Mouse (Mus musculus) kidney, embryonic 14.5 days (tissue): ENCODE results near the gene Cdyl. TPM values are rescaled to one million over a fixed set of nuclear protein-coding genes. Genes with fewer than 3 reads are reported as not detected.

ENCODE experiments used
- ATAC-seq: fragments of 200-750 bp; cut with Nextera tagmentation; 2 replicates; pipeline ENCODE4 v1.8.0; 2017; ENCODE audit warnings: moderate number of reproducible peaks, mild to moderate bottlenecking, moderate TSS enrichment, moderate library complexity; ENCODE audit not compliant: low FRiP score, low TSS enrichment
- H3K27ac ChIP-seq: fragments of 300-500 bp; sonication (generic); 2 replicates; pipeline ENCODE4 v1.5.1; 2014; ENCODE audit warnings: low read depth, mild to moderate bottlenecking, low read length, moderate library complexity, mixed read lengths
- H3K27me3 ChIP-seq: fragments of 300-500 bp; sonication (generic); 2 replicates; pipeline ENCODE4 v1.6.1; 2014; ENCODE audit warnings: mild to moderate bottlenecking, low read length; ENCODE audit not compliant: control insufficient read depth, insufficient read depth
- H3K36me3 ChIP-seq: fragments of 300-500 bp; sonication (generic); 2 replicates; pipeline ENCODE4 v1.6.1; 2014; ENCODE audit warnings: low read length, mixed read lengths; ENCODE audit not compliant: control insufficient read depth, insufficient read depth
- H3K4me1 ChIP-seq: fragments of 300-500 bp; sonication (generic); 2 replicates; pipeline ENCODE4 v1.6.1; 2014; ENCODE audit warnings: low read length, mixed read lengths; ENCODE audit not compliant: control insufficient read depth, insufficient read depth
- H3K4me2 ChIP-seq: fragments of 300-500 bp; sonication (generic); replicated peaks from 2 replicates; pipeline ENCODE4 v1.6.1; 2014; ENCODE audit warnings: low read depth, mild to moderate bottlenecking, low read length
- H3K4me3 ChIP-seq: fragments of 300-500 bp; sonication (generic); 2 replicates; pipeline ENCODE4 v1.5.1; 2014; ENCODE audit warnings: mild to moderate bottlenecking, low read length
- H3K9ac ChIP-seq: fragments of 300-500 bp; sonication (generic); 2 replicates; pipeline ENCODE4 v1.6.1; 2014; ENCODE audit warnings: low read depth, mild to moderate bottlenecking, low read length, moderate library complexity
- H3K9me3 ChIP-seq: fragments of 300-500 bp; sonication (generic); 2 replicates; pipeline ENCODE4 v1.6.1; 2016; ENCODE audit warnings: low read length; ENCODE audit not compliant: control insufficient read depth
- WGBS: fragments of 180-500 bp; shearing (Covaris S2); extraction: QIAGEN DNeasy Blood & Tissue Kit; methylation state at CpG from one replicate; pipeline ENCODE4 v1.1.7; 2014; 5-methylcytosine and 5-hydroxymethylcytosine counted together
- polyA plus RNA-seq: library from polyadenylated mRNA; unstranded; fragments of >200 nt; fragmentation: Nextera tagmentation; extraction: Ambion mirVana; gene quantifications from 2 replicates; pipeline ENCODE4 v1.2.1, GENCODE M21; 2014

Cdyl gene
- polyA plus RNA-seq, 1 experiment from 2014 or later, result 18.4 TPM

DNA sequence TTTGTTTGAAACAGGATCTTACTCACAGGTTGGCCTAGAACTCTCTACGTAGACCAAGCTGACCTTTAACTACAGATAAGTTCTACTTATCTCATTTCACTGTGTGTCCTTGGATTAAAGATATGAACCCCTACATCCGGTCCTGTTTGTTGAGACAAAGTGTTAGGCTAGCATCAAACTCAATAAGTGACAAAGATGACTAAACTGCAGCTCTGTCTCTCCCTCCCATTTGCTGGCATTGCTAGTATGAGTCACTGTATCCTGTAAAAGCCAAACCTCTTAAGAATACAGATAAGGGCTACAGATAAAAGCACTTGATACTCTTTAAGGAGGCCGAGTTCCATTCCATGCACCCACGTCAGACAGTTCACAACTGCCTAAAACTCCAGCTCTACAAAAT lies 72.5 kb downstream of the Cdyl start:
- H3K9ac ChIP-seq, result no peak overlapping the region
- H3K36me3 ChIP-seq, result no peaks in the 10 kb centered on the region
- H3K4me1 ChIP-seq, result no peaks in the 10 kb centered on the region
- H3K4me2 ChIP-seq, result no peak overlapping the region
- H3K4me3 ChIP-seq, result no peak overlapping the region
- H3K27me3 ChIP-seq, result no peaks in the 10 kb centered on the region
- 90% methylated on average over 4 of the region's 4 CpGs for WGBS
- no peaks in the 10 kb centered on the region for H3K9me3 ChIP-seq
- no peak overlapping the region for H3K27ac ChIP-seq
- no peak for ATAC-seq

DNA sequence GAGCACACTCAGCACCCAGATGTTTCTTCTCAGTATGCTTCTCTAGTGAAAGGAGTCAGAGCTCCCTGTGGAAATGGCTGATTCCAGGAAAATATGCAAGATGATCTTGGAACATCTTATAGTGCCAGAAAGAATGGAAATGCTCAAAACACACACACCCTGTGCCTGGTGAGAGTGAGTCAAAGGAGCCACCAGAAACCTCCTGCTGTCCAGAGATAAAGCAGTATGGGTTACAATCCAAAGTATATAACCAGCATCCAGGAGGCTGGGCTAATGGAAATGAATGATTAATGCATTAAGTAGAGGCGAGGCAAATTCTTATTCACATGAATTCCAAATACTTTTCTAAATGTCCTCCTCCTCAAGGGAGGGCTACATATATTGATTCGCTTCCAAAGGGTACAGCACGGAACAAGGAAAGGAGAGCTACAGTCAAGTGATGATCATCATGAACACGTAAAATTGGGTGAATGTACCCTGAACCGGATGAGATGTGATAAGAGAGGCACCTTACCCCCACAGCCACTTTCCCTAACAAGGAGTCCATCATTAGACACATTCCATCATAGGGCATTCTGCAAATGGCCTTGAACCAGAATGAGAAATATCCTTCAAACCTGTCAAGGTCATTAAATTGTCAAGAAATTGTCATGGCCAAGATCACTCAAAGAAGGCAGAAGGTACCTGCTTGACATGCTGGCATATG lies 73.4 kb downstream of the Cdyl start:
- no peaks in the 10 kb centered on the region for H3K4me1 ChIP-seq
- no peak overlapping the region for H3K4me2 ChIP-seq
- no peak overlapping the region for H3K9ac ChIP-seq
- ATAC-seq, result no peak
- no peaks in the 10 kb centered on the region for H3K27me3 ChIP-seq
- H3K4me3 ChIP-seq, result no peak overlapping the region
- WGBS, result 89% methylated on average over 5 of the region's 5 CpGs
- no peaks in the 10 kb centered on the region for H3K36me3 ChIP-seq
- H3K9me3 ChIP-seq, result no peaks in the 10 kb centered on the region
- no peak overlapping the region for H3K27ac ChIP-seq

DNA sequence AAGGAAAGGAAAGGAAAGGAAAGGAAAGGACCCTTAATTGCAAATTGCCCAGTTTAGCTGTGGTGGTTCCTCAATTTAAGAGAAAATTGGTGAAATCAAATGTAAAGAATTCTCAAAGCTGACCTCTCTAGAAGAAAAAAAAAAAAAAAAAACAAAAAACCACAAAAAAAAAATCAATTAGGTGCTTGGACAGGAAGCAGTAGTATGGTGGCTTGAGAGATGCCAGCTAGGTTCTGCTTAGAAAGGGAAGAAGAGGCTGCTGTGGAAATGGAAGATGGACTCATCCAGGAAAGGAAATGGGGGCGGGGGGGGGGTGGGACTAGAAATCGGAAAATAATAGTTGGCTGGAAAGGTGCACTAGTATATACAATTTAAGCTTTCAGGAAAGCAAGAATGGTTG lies 77.9 kb downstream of the Cdyl start:
- Histone ChIP-seq H3K4me3 (no peak overlapping the region), H3K4me1 (no peaks in the 10 kb centered on the region; the same call in 1 of the 2 replicates), H3K27ac (no peak overlapping the region), H3K9ac (no peak overlapping the region), H3K36me3 (no peaks in the 10 kb centered on the region), H3K4me2 (no peak overlapping the region), H3K27me3 (peaks cover 23% of the 10 kb centered on the region), H3K9me3 (no peaks in the 10 kb centered on the region)
- ATAC-seq, result no peak
- WGBS, result 32% methylated on average over 2 of the region's 2 CpGs

DNA sequence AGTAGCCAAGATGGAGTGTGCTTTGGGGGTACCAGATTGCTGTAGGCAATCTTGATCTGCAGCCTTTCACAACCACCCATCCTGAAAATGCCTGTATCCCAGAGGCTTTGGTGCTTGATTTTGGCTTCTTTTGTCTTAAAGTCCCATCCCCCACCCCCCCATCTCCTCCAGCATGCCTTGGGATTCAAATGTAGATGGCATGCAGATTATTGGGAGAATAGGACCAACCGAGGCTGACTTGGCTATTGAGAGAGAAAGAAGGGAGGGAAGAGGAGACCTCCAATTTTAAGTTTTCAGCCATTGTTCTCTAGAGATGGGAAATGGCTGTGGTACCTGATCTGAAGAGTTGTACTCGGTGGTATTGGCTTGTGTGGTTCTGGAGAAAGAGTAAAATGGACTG lies 78.6 kb downstream of the Cdyl start:
- ATAC-seq, result no peak
- H3K9ac ChIP-seq, result no peak overlapping the region
- no peak overlapping the region for H3K4me2 ChIP-seq
- peaks cover 23% of the 10 kb centered on the region for H3K27me3 ChIP-seq
- H3K4me3 ChIP-seq, result no peak overlapping the region
- no peaks in the 10 kb centered on the region for H3K36me3 ChIP-seq
- peaks cover 6% of the 10 kb centered on the region for H3K4me1 ChIP-seq
- WGBS, result 23% methylated on average over 2 of the region's 2 CpGs
- H3K27ac ChIP-seq, result no peak overlapping the region
- no peaks in the 10 kb centered on the region for H3K9me3 ChIP-seq

DNA sequence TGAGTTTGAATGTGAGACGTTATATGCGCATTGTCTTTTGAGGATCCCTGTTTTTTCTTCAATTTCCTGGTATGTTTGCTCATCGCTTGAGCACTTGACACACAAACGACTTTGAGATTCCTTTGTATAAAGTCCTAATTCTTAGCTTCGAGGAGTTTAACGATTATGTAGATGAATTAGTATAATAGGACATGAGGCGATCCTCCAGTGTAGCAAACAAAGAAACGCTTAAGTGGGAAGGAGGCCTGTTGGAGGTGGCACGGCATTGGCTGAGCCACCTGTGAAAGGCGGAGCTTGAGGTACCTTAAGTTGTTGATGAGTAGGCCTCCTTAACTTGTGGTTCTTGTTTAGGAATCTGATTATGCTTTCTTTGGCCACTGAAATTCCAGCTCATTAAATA lies 79.8 kb downstream of the Cdyl start:
- no peaks in the 10 kb centered on the region for H3K9me3 ChIP-seq
- WGBS, result 22% methylated on average over 10 of the region's 10 CpGs
- H3K4me2 ChIP-seq, result no peak overlapping the region
- no peak for ATAC-seq
- H3K36me3 ChIP-seq, result no peaks in the 10 kb centered on the region
- no peak overlapping the region for H3K4me3 ChIP-seq
- no peak overlapping the region for H3K27ac ChIP-seq
- H3K27me3 ChIP-seq, result peaks cover 23% of the 10 kb centered on the region
- H3K4me1 ChIP-seq, result peaks cover 9% of the 10 kb centered on the region
- H3K9ac ChIP-seq, result no peak overlapping the region

DNA sequence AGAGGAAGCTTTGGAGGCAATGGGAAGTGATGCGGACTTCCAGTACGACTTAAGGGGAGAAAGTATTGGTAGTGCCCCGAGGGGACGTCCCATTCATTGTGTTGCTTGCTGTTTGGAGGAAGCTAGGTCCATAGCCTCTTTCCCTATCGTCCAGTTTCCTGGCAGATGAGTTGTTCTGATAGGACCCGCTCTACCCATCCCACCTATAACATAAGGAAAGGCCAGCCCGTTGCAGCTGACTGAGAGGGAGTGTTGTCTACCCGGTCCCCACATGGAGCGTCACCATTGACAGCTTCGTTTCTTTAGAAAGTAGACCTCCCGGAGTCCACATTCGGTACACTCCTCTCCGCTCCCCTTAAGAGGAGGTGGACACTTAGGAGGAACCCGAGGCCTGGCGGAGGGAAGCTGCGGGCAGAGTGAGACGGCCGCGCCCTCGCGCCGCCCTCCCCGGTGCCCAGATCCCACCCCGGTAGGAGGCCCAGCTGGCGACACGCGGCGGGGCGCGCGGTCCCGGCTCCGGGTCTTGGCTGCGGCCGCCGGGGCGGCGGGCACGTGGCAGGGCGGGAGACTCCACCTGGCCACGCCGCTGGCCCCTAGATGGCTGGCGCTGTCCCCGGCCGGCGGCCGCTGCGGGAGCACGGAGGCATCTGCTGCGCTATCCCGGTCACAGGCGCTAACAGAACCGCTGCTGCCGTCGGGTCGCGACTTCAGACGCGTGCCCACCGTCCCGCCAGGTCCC lies 80.8 kb downstream of the Cdyl start:
- Histone ChIP-seq H3K27me3 (peaks cover 23% of the 10 kb centered on the region), H3K9me3 (no peaks in the 10 kb centered on the region), H3K9ac (peak overlapping the region; percentile 54), H3K4me2 (peak overlapping the region; percentile 64), H3K27ac (no peak overlapping the region), H3K36me3 (no peaks in the 10 kb centered on the region), H3K4me3 (peak overlapping the region; percentile 94), H3K4me1 (peaks cover 9% of the 10 kb centered on the region)
- WGBS, result 2% methylated on average over 49 of the region's 61 CpGs
- peak; percentile 84 for ATAC-seq

DNA sequence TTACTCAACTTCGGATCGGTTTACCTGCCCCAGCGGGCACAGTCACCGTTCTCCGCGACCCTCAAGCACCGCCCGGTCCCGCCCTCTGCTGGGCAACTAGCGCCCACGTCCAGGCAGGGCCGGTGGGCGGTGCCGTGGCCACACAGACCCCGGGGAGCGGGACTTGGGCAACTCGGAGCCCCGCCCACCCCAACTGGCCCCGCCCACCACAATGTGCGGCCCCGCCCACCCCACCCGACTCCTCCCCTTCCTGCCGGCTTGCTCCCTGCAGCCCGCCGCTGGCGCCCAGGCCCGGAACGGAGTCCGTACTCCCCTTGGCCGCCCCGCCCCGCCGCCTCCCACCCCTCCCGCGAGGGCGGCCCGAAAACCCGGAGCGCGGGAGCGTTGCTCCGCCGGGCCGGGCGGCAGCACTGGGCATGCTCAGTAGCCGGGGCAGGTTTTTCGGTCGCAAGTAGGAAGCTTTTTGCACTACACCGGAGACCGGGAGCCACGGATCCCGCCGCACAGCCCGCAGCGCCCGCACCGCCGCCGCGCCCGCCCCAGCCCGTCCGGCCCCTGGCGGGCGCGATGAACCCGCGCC lies 81.5 kb downstream of the Cdyl start:
- Histone ChIP-seq H3K36me3 (no peaks in the 10 kb centered on the region), H3K9ac (peak overlapping the region; percentile 92), H3K9me3 (peaks cover 5% of the 10 kb centered on the region), H3K4me1 (peaks cover 9% of the 10 kb centered on the region), H3K27ac (peak overlapping the region; percentile 93), H3K4me2 (peak overlapping the region; percentile 64), H3K4me3 (peak overlapping the region; percentile 94), H3K27me3 (peaks cover 23% of the 10 kb centered on the region)
- ATAC-seq, result peak; percentile 96
- under 1% methylated on average over 48 of the region's 68 CpGs for WGBS

DNA sequence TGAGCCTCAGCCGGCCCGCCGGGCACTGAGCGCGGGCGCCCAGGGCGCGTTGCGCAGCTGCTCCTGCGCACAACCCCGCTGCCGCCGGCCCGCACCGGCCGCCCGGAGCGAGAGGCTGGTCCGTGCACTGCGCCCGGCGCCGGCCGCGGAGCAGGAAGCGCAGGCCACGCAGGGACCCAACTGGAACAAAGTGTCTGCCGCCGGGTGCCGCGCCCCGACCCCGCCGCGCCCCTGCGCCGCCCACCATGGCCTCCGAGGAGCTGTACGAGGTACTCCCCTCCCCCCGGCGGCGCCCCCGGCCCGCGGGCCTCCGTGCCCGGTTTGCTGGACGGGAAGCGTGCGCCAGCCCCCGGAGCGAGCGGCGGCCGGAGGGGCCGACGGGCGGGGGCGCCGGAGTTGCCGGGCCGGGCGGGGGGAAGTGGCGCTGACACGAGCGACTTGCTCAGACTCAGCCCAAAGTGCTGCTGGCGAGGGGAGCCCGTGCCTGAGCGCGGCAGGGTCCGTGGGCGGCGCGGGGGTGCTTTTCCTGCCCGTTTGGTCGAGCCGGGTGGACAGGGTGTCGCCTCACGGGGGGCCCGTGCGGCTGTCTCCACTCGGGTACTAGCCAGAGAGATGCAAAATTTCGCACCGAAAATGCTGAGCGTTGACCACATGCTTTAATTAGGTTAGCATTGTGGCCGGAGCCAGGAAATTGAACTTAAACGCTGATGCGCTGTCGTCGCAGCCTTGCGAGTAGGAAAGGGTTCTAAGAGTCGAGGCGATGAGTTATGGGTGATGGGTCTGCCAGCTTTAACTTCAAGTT lies 82.2 kb downstream of the Cdyl start:
- Histone ChIP-seq H3K4me1 (peaks cover 9% of the 10 kb centered on the region), H3K36me3 (no peaks in the 10 kb centered on the region), H3K9me3 (peaks cover 6% of the 10 kb centered on the region), H3K27me3 (peaks cover 23% of the 10 kb centered on the region), H3K9ac (peak overlapping the region; percentile 92), H3K27ac (peak overlapping the region; percentile 93), H3K4me2 (peak overlapping the region; percentile 64), H3K4me3 (peak overlapping the region; percentile 94)
- ATAC-seq, result peak; percentile 71
- WGBS, result under 1% methylated on average over 78 of the region's 93 CpGs
